12 mouse cellular contexts compared by ENCODE assay signal in genomic region chr8:83300135-83300534, GRCm38 (mm10). TPM values are rescaled to one million over a fixed set of nuclear protein-coding genes. Genes with fewer than 3 reads are reported as not detected.
A peak's percentile ranks its signal among the peaks of the same experiment; 100 is the strongest.
DNase-seq lines count a peak whose midpoint lies in the region; ATAC-seq and TF ChIP-seq lines count a peak whose summit lies in the region.
"Had no signal": no experiment of that assay in that cellular context is flagged by ENCODE, and none has a peak within 500 bp of the region (broad histone marks: within the 10 kb centered on the region; RNA-seq: fewer than 3 reads in every experiment).

No protein-coding gene starts in this region.

- WGBS in heart, adult 2 months, result 53% methylated on average over 1 of the region's 1 CpGs
- WGBS in thymus, adult 2 months, result 59% methylated on average over 1 of the region's 1 CpGs
- WGBS in neural tube, embryonic 15.5 days, result 73% methylated on average over 1 of the region's 1 CpGs
- WGBS in kidney, embryonic 14.5 days, result 54% methylated on average over 1 of the region's 1 CpGs

- H3K27ac ChIP-seq in heart, adult 2 months, result no peak overlapping the region
- H3K27ac ChIP-seq in thymus, adult 2 months (ENCODE audit: control insufficient read depth, insufficient read depth, low read length), result no peak overlapping the region
- H3K27ac ChIP-seq in neural tube, embryonic 15.5 days (replicated peaks), result no peak overlapping the region
- no peak overlapping the region for H3K27ac ChIP-seq in kidney, embryonic 14.5 days (ENCODE audit: low read depth, low read length)

- H3K36me3 ChIP-seq in heart, adult 2 months (ENCODE audit: control insufficient read depth, insufficient read depth, low read length), result no peaks in the 10 kb centered on the region
- no peaks in the 10 kb centered on the region for H3K36me3 ChIP-seq in thymus, adult 2 months (ENCODE audit: control insufficient read depth, insufficient read depth, low read length)
- H3K36me3 ChIP-seq in neural tube, embryonic 15.5 days, result no peaks in the 10 kb centered on the region
- H3K36me3 ChIP-seq in kidney, embryonic 14.5 days (ENCODE audit: control insufficient read depth, insufficient read depth, low read length), result no peaks in the 10 kb centered on the region

- no peaks in the 10 kb centered on the region for H3K4me1 ChIP-seq in heart, adult 2 months (ENCODE audit: control insufficient read depth, insufficient read depth, low read length)
- H3K4me1 ChIP-seq in thymus, adult 2 months (replicated peaks; ENCODE audit: control insufficient read depth, insufficient read depth, low read length), result no peaks in the 10 kb centered on the region
- H3K4me1 ChIP-seq in neural tube, embryonic 15.5 days, result no peaks in the 10 kb centered on the region
- H3K4me1 ChIP-seq in kidney, embryonic 14.5 days (ENCODE audit: control insufficient read depth, insufficient read depth, low read length), result no peaks in the 10 kb centered on the region

- H3K4me2 ChIP-seq in neural tube, embryonic 15.5 days, result no peak overlapping the region
- no peak overlapping the region for H3K4me2 ChIP-seq in kidney, embryonic 14.5 days (replicated peaks; ENCODE audit: low read depth, low read length)

- no peak for ATAC-seq in cerebellum, adult (ENCODE audit: insufficient number of reproducible peaks, low FRiP score, low TSS enrichment)
- ATAC-seq in neural tube, embryonic 15.5 days (ENCODE audit: low FRiP score), result no peak
- no peak for ATAC-seq in kidney, embryonic 14.5 days (ENCODE audit: low FRiP score, low TSS enrichment)

- no peaks in the 10 kb centered on the region for H3K27me3 ChIP-seq in heart, adult 2 months (ENCODE audit: control insufficient read depth, insufficient read depth, low read length)
- no peaks in the 10 kb centered on the region for H3K27me3 ChIP-seq in thymus, adult 2 months (ENCODE audit: control insufficient read depth, insufficient read depth, low read length)
- H3K27me3 ChIP-seq in neural tube, embryonic 15.5 days (replicated peaks), result no peaks in the 10 kb centered on the region
- H3K27me3 ChIP-seq in kidney, embryonic 14.5 days (ENCODE audit: control insufficient read depth, insufficient read depth, low read length), result no peaks in the 10 kb centered on the region

- no peaks in the 10 kb centered on the region for H3K79me2 ChIP-seq in heart, adult 2 months (replicated peaks; ENCODE audit: control insufficient read depth, insufficient read depth, low read length)

- no peak for TF ChIP-seq POLR2A in heart, adult 2 months (IDR thresholded peaks at IDR 0.05; ENCODE audit: insufficient read depth, low read depth, low read length)
- no peak for TF ChIP-seq POLR2A in thymus, adult 2 months (IDR thresholded peaks at IDR 0.05; ENCODE audit: control insufficient read depth, extremely low read depth, insufficient read depth, low read length, poor library complexity)

- TF ChIP-seq EP300 in heart, adult 2 months (IDR thresholded peaks at IDR 0.05; ENCODE audit: insufficient read depth, low read depth, low read length), result no peak

- DNase-seq in heart, adult 2 months, result no peak
- DNase-seq in heart, postnatal 4 days, result no peak
- peak; percentile 26 for DNase-seq in thymus, adult 2 months
- no peak for DNase-seq in thymus, adult 18-20 months
- DNase-seq in induced T-regulatory cell, adult 2 months (ENCODE audit: low read depth), result peak; percentile 39
- DNase-seq: cerebellum, adult 8-10 months; right cerebral cortex, postnatal 4 days had no signal

- no peak overlapping the region for H3K4me3 ChIP-seq in heart, adult 2 months
- no peak overlapping the region for H3K4me3 ChIP-seq in thymus, adult 2 months (ENCODE audit: control insufficient read depth, insufficient read depth, low read length)
- no peak overlapping the region for H3K4me3 ChIP-seq in neural tube, embryonic 15.5 days (replicated peaks)
- H3K4me3 ChIP-seq in kidney, embryonic 14.5 days (ENCODE audit: low read length), result no peak overlapping the region
- H3K4me3 ChIP-seq: erythroblast, embryonic 14.5 days had no signal

- no peak overlapping the region for H3K9ac ChIP-seq in heart, adult 2 months (ENCODE audit: low read depth, low read length)
- H3K9ac ChIP-seq in neural tube, embryonic 15.5 days (replicated peaks), result no peak overlapping the region
- no peak overlapping the region for H3K9ac ChIP-seq in kidney, embryonic 14.5 days (ENCODE audit: low read depth, low read length)

- H3K9me3 ChIP-seq in neural tube, embryonic 15.5 days (replicated peaks), result no peaks in the 10 kb centered on the region
- H3K9me3 ChIP-seq in kidney, embryonic 14.5 days (ENCODE audit: control insufficient read depth, low read length), result no peaks in the 10 kb centered on the region

- TF ChIP-seq CTCF in heart, adult 2 months (IDR thresholded peaks at IDR 0.05), result peak; percentile 59
- TF ChIP-seq CTCF in thymus, adult 2 months (IDR thresholded peaks at IDR 0.05; ENCODE audit: borderline replicate concordance, control insufficient read depth, extremely low read depth, insufficient read depth, low read length, poor library complexity), result no peak

- intact Hi-C loops in heart, adult 2 months (cut with DNase I), result no loop called here

RNA-seq across cellular contexts. Expression of gene Ucp1, which starts 10.0 kb away (rescaled TPM):
- 10 to 100 TPM; 11.1 to 18.1 TPM for total RNA-seq in heart, adult 2 months (2021)
- 145 and 236 TPM in 2 replicates for polyA plus RNA-seq in heart, adult 2 months (2012; rRNA removed)
- total RNA-seq in heart, postnatal 4 days (2021), result 10 to 100 TPM; 10.4 to 21.3 TPM
- polyA plus RNA-seq in thymus, adult 2 months (2012; rRNA removed), result 157 and 415 TPM in 2 replicates
- polyA plus RNA-seq in neural tube, embryonic 15.5 days (2015; fragmentation: Nextera tagmentation; extraction: Ambion mirVana), result 0.12 TPM in 1 of 2 replicates, not detected in the other
- 0.19 TPM in 1 of 2 replicates, not detected in the other for polyA plus RNA-seq in kidney, embryonic 14.5 days (2014; fragmentation: Nextera tagmentation; extraction: Ambion mirVana)
- polyA plus RNA-seq: erythroblast, embryonic 14.5 days had no signal

RNA-seq across cellular contexts. Expression of gene Elmod2, which starts 32.2 kb away (rescaled TPM):
- total RNA-seq in heart, adult 2 months (2021), result 1 to 10 TPM; 7.7 to 8.3 TPM
- 2.7 and 5.9 TPM in 2 replicates for polyA plus RNA-seq in heart, adult 2 months (2012; rRNA removed)
- 1 to 10 TPM; 8.3 to 9.5 TPM for total RNA-seq in heart, postnatal 4 days (2021)
- 3.9 and 4.4 TPM in 2 replicates for polyA plus RNA-seq in thymus, adult 2 months (2012; rRNA removed)
- polyA plus RNA-seq in neural tube, embryonic 15.5 days (2015; fragmentation: Nextera tagmentation; extraction: Ambion mirVana), result 17.9 and 19.7 TPM in 2 replicates
- 8.0 and 17.7 TPM in 2 replicates for polyA plus RNA-seq in kidney, embryonic 14.5 days (2014; fragmentation: Nextera tagmentation; extraction: Ambion mirVana)

RNA-seq across cellular contexts. Expression of gene Mgat4d, which starts 48.1 kb away (rescaled TPM):
- not detected for total RNA-seq in heart, adult 2 months (2021)
- not detected in 2 replicates for polyA plus RNA-seq in heart, adult 2 months (2012; rRNA removed)
- total RNA-seq in heart, postnatal 4 days (2021), result not detected
- not detected in 2 replicates for polyA plus RNA-seq in thymus, adult 2 months (2012; rRNA removed)
- not detected in 2 replicates for polyA plus RNA-seq in neural tube, embryonic 15.5 days (2015; fragmentation: Nextera tagmentation; extraction: Ambion mirVana)
- polyA plus RNA-seq in kidney, embryonic 14.5 days (2014; fragmentation: Nextera tagmentation; extraction: Ambion mirVana), result not detected in 2 replicates
- polyA plus RNA-seq: erythroblast, embryonic 14.5 days; limb, embryonic 14.5 days had no signal

Comparison
In these comparisons a context has a peak if more than half of its experiments do, and no peak if none do; other contexts are left out.
1. DNase-seq: peak in thymus, adult 2 months (single experiment) and induced T-regulatory cell, adult 2 months (single experiment); none in heart, adult 2 months (0 of 2), heart, postnatal 4 days (single experiment) and thymus, adult 18-20 months (0 of 2).
2. RNA of gene Ucp1, which starts 10.0 kb away (polyA plus RNA-seq): 145 to 236 TPM in heart, adult 2 months and 157 to 415 TPM in thymus, adult 2 months; 0.12 TPM in neural tube, embryonic 15.5 days and 0.19 TPM in kidney, embryonic 14.5 days; every median in the first group is over 100 times any median in the second.